Mouse (Mus musculus) urinary bladder, postnatal 4 days (tissue): ENCODE data around the gene Rere.
A peak's percentile ranks its signal among the peaks of the same experiment; 100 is the strongest.
"Not testable (repeated sequence)": the region's sequence is repeated elsewhere in the genome, so short reads cannot be mapped to it uniquely, and the experiment has no call there.

Source experiments
- DNase-seq, 2 experiments: peaks; one replicate each; pipeline ENCODE4 v3.0.0; 2021 to 2022; ENCODE audit warnings: low spot score in 2 of 2

The Rere gene

GRCm38 (mm10) chr4:150504304-150505021 is 223.0 kb downstream of the Rere start:
- DNase-seq, result no peak

GRCm38 (mm10) chr4:150509026-150509712 is 227.7 kb downstream of the Rere start:
- DNase-seq, result no peak

DNA sequence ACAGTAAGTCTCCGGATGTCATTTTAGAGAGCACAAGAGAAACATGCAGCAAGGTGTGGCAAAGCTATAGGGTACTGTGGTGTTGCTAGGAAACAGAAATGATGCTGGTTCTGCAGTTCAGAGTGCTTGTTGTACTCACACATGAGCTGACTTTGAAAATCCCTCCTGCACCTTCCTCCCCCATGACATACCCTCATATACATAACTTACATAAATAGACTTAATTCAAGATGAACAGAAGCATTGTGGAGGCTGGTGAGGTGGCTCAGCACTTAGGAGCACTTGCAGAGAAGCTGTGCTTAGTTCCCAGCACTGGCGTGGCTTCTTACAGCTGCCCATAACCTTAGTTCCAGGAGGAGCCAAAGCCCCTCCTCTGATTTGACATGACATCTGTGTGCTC is 228.6 kb downstream of the Rere start:
- DNase-seq, result no peak

GRCm38 (mm10) chr4:150513387-150513786 is 231.9 kb downstream of the Rere start:
- DNase-seq, result not testable (repeated sequence)

DNA sequence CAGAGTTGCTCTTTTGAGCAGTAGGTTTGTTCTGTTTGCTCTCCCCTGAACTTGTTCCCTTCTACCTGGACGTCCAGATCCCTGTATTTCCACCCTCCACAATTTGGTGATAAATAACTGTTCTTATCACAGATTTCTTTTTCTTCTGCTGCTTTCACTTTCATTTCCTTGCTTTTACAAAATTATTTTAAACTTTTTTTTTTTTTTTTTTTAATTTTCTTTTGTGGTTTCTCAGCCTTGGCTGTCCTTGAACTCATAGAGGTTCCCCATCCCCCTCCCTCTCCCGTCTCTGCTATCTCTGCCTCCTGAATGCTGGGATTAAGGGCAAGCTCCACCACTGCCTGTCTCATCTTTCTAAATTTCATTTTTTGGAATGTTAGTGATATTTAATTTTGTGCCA is 234.8 kb downstream of the Rere start:
- no peak for DNase-seq

DNA sequence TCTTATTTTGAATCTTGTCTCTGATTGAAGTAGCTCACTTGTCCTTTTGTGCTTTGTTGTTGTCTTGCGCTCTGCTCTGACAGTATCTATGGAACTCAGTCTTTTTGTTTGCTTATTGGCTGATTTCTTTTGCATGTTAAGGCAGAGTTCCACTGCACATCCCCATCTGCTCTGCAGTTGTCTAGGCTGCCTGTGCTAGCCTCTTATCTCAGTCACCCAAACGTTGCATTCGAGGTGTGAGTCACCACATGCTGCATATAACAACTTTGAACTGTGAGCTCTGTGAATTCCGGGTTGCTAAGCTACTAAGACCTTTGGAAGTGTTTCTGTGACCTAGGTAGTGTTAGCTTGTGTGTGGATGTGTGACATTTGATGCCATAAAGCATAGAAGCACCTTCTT is 235.9 kb downstream of the Rere start:
- DNase-seq, result no peak

DNA sequence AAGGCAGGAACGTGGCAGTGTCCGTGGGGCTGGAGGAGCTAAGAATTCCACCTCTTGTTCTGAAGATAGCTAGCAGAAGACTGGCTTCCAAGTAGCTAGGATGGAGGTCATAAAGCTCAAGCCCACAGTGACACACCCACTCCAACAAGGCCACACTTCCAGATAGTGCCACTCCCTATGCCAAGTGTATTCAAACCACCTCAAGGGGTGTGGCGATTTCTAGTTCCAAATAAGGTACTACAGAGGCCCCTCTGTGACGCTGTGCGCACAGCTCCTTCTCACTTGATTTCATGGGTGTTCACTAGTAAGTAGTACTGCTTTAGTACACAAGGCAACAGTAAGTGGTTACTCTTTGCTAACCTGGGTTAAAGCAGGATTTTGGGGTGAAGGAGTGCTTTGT is 237.4 kb downstream of the Rere start:
- no peak for DNase-seq

DNA sequence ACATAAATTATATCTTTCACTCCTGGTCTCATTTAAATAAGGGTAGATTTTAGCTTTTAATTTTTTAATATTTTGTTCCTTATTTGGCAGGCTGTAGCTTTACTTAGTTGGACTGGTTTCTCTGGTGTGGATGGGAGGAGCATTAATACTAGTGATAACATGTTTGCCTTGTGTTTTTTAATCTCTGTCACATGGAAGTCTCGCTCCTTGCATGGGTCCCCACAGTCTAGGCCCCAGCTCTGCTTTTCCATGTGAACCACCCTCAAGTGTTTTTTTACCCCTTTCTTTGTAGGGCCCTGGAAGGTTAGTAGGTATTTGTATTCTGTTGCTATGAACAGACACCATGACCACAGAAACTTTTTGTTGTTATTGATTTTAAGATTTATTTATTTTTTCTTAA is 238.6 kb downstream of the Rere start:
- no peak for DNase-seq

DNA sequence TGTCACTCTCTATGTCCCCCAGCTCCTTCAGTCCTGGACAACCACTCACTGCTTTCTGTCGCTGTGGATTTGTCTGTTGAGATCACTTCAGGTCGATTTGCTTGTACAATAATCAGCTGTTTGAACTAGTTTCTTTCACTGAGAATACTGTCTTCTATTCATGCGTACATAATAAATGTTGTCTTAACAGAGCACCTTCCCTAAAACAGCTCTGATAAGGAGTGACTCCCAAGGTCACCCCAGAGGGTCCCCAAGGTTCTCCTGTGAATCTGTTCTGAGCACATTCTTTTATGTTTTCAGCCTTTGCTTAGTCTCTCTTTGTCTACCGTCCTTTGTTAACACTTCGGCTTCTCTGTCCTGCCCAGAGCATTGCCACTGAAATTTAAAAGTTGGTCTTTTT is 241.0 kb downstream of the Rere start:
- no peak for DNase-seq

DNA sequence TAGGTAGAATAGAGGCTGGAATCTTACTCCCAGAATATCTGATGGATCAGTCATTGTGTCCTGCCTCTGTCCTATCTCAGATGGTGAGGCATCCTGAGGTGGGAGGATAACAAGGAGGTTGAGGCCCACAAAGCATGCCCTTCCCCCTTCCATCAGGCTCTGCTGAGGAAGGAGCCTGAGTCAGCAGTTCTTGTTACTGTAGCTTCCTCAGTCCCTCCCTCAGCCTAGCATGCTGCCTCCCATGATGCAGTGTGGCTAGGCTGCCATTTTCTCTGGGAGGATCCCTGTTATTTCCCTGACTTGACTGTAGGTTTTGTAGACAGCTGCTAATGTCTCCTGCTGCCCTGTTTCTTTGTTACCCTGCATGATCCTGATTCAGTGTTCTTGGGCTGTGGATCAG is 241.9 kb downstream of the Rere start:
- DNase-seq, result no peak

- DNase-seq, result no peak
These were observed 244.8 kb downstream of the Rere start for GRCm38 (mm10) chr4:150526269-150526668.

- no peak for DNase-seq
These were observed 247.0 kb downstream of the Rere start for GRCm38 (mm10) chr4:150528426-150528825.

DNA sequence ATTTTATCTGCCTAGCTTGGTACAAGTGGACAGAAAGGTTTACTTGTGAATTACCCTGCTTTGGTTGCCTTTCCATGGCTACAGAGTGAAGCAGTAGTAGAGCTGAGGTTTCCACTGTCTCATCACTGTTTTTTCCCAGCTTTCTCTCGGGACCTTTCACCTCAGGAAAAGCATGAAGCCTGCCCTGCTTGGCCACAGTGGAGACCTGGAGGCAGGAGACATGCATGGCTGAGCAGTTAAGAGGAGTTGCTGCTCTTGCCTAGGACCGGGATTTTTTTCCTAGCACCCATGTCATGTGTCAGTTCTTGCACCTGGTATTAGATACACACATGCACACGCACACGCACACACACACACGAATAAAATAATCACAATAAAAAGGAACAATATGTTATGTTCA is 247.4 kb downstream of the Rere start:
- no peak for DNase-seq

GRCm38 (mm10) chr4:150531869-150532268 is 250.4 kb downstream of the Rere start:
- DNase-seq, result no peak

DNA sequence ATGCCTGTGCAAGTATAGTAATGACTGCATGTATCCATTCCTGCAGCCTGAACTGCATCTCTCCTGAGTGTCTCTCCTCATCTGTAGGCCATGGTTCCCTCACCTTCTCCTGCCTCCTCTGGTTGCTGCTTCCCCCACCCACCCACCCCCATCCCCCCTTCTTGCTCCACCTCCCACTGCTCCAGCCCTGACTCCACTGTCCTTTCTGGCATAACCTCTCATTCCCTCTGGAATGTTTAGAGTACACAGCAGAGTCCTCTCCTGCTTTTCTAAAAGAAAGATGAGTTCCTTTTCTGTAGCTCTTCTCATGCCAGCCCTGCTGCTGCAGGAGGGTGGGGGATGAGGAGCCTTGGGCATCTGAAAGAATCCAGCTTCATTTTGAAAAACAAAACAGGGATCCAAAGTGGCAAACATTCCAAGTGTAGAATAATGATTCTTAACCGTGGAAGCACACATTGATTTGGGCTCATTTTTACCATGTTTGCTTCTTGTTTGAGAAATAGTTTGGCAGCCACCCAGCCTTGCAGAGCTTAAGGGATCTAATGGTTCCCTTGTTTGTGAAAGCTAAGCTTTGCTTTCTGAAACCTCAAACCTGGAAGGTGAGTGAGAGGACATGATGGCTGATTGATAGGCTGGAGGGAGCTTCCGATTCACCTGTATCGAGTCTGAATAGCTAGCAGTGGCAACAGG is 255.5 kb downstream of the Rere start:
- DNase-seq, result no peak

GRCm38 (mm10) chr4:150539846-150540245 is 258.4 kb downstream of the Rere start:
- no peak for DNase-seq

GRCm38 (mm10) chr4:150540392-150541094 is 259.1 kb downstream of the Rere start:
- no peak for DNase-seq

DNA sequence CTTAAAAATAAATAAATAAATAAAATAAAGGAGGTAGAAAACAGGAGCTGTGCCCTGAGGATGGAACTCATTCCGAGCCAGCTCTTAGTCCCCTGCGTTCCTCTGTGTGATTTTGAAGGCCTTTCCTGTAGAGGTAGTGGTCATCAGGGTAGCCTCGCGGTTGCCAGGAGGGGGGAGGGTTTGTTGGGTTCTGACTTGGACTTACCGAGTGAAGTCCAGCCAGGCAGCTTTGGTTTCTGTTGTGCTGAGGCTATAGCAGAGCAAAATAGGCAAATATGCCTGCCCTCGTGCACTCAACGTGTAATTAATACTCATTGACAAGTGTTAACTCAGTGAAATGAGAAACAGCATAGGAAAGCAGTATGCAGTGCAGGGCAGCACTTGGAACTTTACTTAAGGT is 262.8 kb downstream of the Rere start:
- DNase-seq, result no peak

GRCm38 (mm10) chr4:150544652-150545258 is 263.3 kb downstream of the Rere start:
- peak in 1 of 2 experiments; percentile 35 for DNase-seq

DNA sequence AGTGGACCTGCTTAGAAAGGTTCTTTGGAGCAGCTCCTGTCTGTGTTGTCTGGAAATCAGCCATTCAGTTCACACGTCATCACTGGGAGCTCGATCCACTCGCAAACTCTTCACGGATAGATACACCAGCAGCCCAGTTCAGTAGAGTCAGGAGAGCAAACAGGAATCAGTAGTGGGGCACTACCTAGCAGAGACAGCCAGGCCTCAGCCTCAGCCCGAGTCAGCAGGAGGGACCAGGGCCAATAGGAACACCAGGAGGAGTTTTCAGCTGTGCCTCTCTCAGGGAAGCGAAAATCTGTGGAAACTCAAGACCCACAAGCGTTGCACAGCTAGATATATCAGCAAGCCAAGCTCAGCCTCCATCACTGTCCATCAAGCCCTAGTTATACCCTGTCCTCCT is 264.3 kb downstream of the Rere start:
- no peak for DNase-seq

- not testable (repeated sequence) for DNase-seq
These were observed 264.9 kb downstream of the Rere start for GRCm38 (mm10) chr4:150546296-150546695.

- no peak for DNase-seq
These were observed 267.9 kb downstream of the Rere start for GRCm38 (mm10) chr4:150549393-150549792.
